Mouse (Mus musculus) CD4-positive, CD25-positive, alpha-beta regulatory T cell, adult 4 months (primary cell): ENCODE results near the gene Coa5. TPM values are rescaled to one million over a fixed set of nuclear protein-coding genes. Genes with fewer than 3 reads are reported as not detected.

Experiments used
- polyA plus RNA-seq, 2 experiments: library from polyadenylated mRNA; unstranded; fragments of 100-300 nt; shearing (Covaris generic); gene quantifications; one replicate each; pipeline ENCODE4 v1.2.1; 2017

The Coa5 gene
- polyA plus RNA-seq, 2 experiments from 2014 or later, result 53.3 to 59.3 TPM

Other genes starting within 250 kb of the Coa5 start
- under 1 TPM in 1 of 2 experiments, not detected in 1; 0.29 TPM for gene Cnga3, start 215.7 kb downstream of the Coa5 start, polyA plus RNA-seq
- gene Inpp4a, start 130.2 kb downstream of the Coa5 start, polyA plus RNA-seq, result 10 to 100 TPM; 76.6 to 78.0 TPM
- gene Unc50, start within 50 bp of the Coa5 start, polyA plus RNA-seq, result 10 to 100 TPM; 63.3 to 63.4 TPM
- gene Mgat4a, start 110.9 kb upstream of the Coa5 start, polyA plus RNA-seq, result 10 to 100 TPM; 11.7 to 12.1 TPM